Mouse (Mus musculus) small intestine, adult 2 months (tissue): ENCODE data around the gene Zfp867.

Experiments used
- CTCF ChIP-seq: fragments of 200-500 bp; IDR thresholded peaks from 2 replicates; pipeline ENCODE4 v1.5.1; 2012; ENCODE audit warnings: low read depth, mild to moderate bottlenecking, control low read depth, inconsistent platforms, low read length, moderate library complexity, mixed read lengths; ENCODE audit not compliant: insufficient replicate concordance, insufficient read length; ENCODE audit errors: extremely low read depth
- POLR2A ChIP-seq: fragments of 200-500 bp; IDR thresholded peaks from 2 replicates; pipeline ENCODE4 v1.6.1; 2012; ENCODE audit warnings: low read depth, mild to moderate bottlenecking, control low read depth, inconsistent platforms, low read length, moderate library complexity

GRCm38 (mm10) chr11:59412058-59412457, 60.2 kb downstream of the Zfp867 start:
- no peak for TF ChIP-seq CTCF
- no peak for TF ChIP-seq POLR2A
